ENCODE assay signal across 19 mouse cellular contexts in genomic region chr10:14186352-14186976, GRCm38 (mm10).
DNase-seq lines count a peak whose midpoint lies in the region; ATAC-seq and TF ChIP-seq lines count a peak whose summit lies in the region.
"Had no signal": no experiment of that assay in that cellular context is flagged by ENCODE, and none has a peak within 500 bp of the region (broad histone marks: within the 10 kb centered on the region; RNA-seq: fewer than 3 reads in every experiment).

No protein-coding gene starts in this region.

- no peak for TF ChIP-seq RAD21 in CH12.LX (IDR thresholded peaks at IDR 0.05; ENCODE audit: low read depth, low read length)

- DNase-seq in layer of hippocampus, adult 9-11 months = peak; percentile 18
- DNase-seq in layer of hippocampus, adult 18-20 months (ENCODE audit: low spot score in 2 of 2) = no peak
- DNase-seq in 416B (ENCODE audit: low read depth) (peak; percentile 22), CH12.LX (ENCODE audit: extremely low read depth) (peak; percentile 26)
- peak; percentile 67 to 70 for DNase-seq in monocyte, adult 2 months (ENCODE audit: low read depth in 1 of 2, low spot score in 2 of 2)
- DNase-seq: cerebellum, adult 11 months; cerebellum, postnatal 36 days; gastrocnemius, postnatal 36 days; thymus, adult 18-20 months had no signal

- in situ Hi-C loops in CH12.LX (cut with MboI; ENCODE audit: low pct_ligation_motif_present, low pct_unique_long_range_greater_than_20kb, low sequenced_read_pairs) = loop anchor here (25.0 kb wide), 2 partner anchors 249 to 624 kb away; partner anchors contain the start of genes Adat2 and Pex3

- H3K4me1 ChIP-seq in CH12.LX (ENCODE audit: control insufficient read depth in 1 of 2, insufficient read depth in 2 of 2) = peaks cover 6 to 33% of the 10 kb centered on the region in 2 experiments
- no peaks in the 10 kb centered on the region for H3K4me1 ChIP-seq in midbrain, embryonic 13.5 days (replicated peaks)
- no peaks in the 10 kb centered on the region for H3K4me1 ChIP-seq in intestine, embryonic 16.5 days (ENCODE audit: control insufficient read depth, insufficient read depth, low read length)
- H3K4me1 ChIP-seq: embryonic facial prominence, embryonic 10.5 days; forebrain, embryonic 13.5 days; hindbrain, embryonic 13.5 days; kidney, embryonic 15.5 days; limb, embryonic 10.5 days had no signal

- dilution Hi-C loops in CH12.LX (cut with MboI; ENCODE audit: extremely low pct_ligation_motif_present, extremely low pct_unique_long_range_greater_than_20kb, low sequenced_read_pairs) = no loop called here

- no peak overlapping the region for H3K9ac ChIP-seq in CH12.LX (ENCODE audit: insufficient read depth, low read depth)
- no peak overlapping the region for H3K9ac ChIP-seq in midbrain, embryonic 13.5 days (replicated peaks)
- H3K9ac ChIP-seq in intestine, embryonic 16.5 days (ENCODE audit: low read depth, low read length) = no peak overlapping the region
- H3K9ac ChIP-seq: forebrain, embryonic 13.5 days; hindbrain, embryonic 13.5 days; kidney, embryonic 15.5 days; liver, embryonic 14.5 days had no signal

- WGBS in midbrain, embryonic 13.5 days = 88% methylated on average over 11 of the region's 11 CpGs
- WGBS in intestine, embryonic 16.5 days = 57% methylated on average over 11 of the region's 11 CpGs

- no peak for TF ChIP-seq CTCF in CH12.LX (conservative IDR thresholded peaks at IDR 0.05 in 1 of 2, IDR thresholded peaks at IDR 0.05 in 1 of 2; ENCODE audit: low read depth in 2 of 2, low read length in 2 of 2)

- no peaks in the 10 kb centered on the region for H3K27me3 ChIP-seq in CH12.LX (replicated peaks)
- no peaks in the 10 kb centered on the region for H3K27me3 ChIP-seq in midbrain, embryonic 13.5 days
- no peaks in the 10 kb centered on the region for H3K27me3 ChIP-seq in intestine, embryonic 16.5 days (replicated peaks; ENCODE audit: control insufficient read depth, insufficient read depth, low read length)
- H3K27me3 ChIP-seq: forebrain, embryonic 13.5 days; hindbrain, embryonic 13.5 days; kidney, embryonic 15.5 days had no signal

- ATAC-seq in midbrain, embryonic 13.5 days = no peak
- ATAC-seq in intestine, embryonic 16.5 days = no peak
- ATAC-seq: CD4-positive, CD25-positive, alpha-beta regulatory T cell, adult 4 months; forebrain, embryonic 13.5 days had no signal

- H3K79me2 ChIP-seq in CH12.LX (replicated peaks; ENCODE audit: control insufficient read depth, extremely low read depth, insufficient read depth, poor library complexity, severe bottlenecking) = no peaks in the 10 kb centered on the region

- no peak overlapping the region for H3K4me3 ChIP-seq in CH12.LX (replicated peaks in 1 of 3; ENCODE audit: low read depth in 2 of 3, low read length in 2 of 3, poor library complexity in 1 of 3)
- no peak overlapping the region for H3K4me3 ChIP-seq in midbrain, embryonic 13.5 days (replicated peaks)
- H3K4me3 ChIP-seq in intestine, embryonic 16.5 days (ENCODE audit: low read length) = no peak overlapping the region
- H3K4me3 ChIP-seq: embryonic facial prominence, embryonic 10.5 days; forebrain, embryonic 13.5 days; hindbrain, embryonic 13.5 days; kidney, embryonic 15.5 days; layer of hippocampus, adult 2 months; limb, embryonic 10.5 days had no signal

- TF ChIP-seq EP300 in CH12.LX (IDR thresholded peaks at IDR 0.05; ENCODE audit: low read length) = peak; percentile 50; the same call in 1 of the 2 replicates

- H3K36me3 ChIP-seq in CH12.LX (replicated peaks in 1 of 2; ENCODE audit: control insufficient read depth in 1 of 2, insufficient read depth in 1 of 2, low read length in 1 of 2) = no peaks in the 10 kb centered on the region
- H3K36me3 ChIP-seq in midbrain, embryonic 13.5 days = no peaks in the 10 kb centered on the region
- H3K36me3 ChIP-seq in intestine, embryonic 16.5 days (ENCODE audit: control insufficient read depth, insufficient read depth, low read length) = no peaks in the 10 kb centered on the region
- H3K36me3 ChIP-seq: embryonic facial prominence, embryonic 10.5 days; hindbrain, embryonic 13.5 days; kidney, embryonic 15.5 days; limb, embryonic 10.5 days had no signal

- no peak overlapping the region for H3K27ac ChIP-seq in CH12.LX (ENCODE audit: insufficient read depth, low read depth)
- H3K27ac ChIP-seq in midbrain, embryonic 13.5 days = no peak overlapping the region
- no peak overlapping the region for H3K27ac ChIP-seq in intestine, embryonic 16.5 days (ENCODE audit: low read length)
- H3K27ac ChIP-seq: embryonic facial prominence, embryonic 10.5 days; forebrain, embryonic 13.5 days; hindbrain, embryonic 13.5 days; kidney, embryonic 15.5 days; layer of hippocampus, adult 2 months; limb, embryonic 10.5 days; liver, embryonic 14.5 days had no signal

- no peak for TF ChIP-seq POLR2A in CH12.LX (IDR thresholded peaks at IDR 0.05; ENCODE audit: low read depth, low read length)

- H3K4me2 ChIP-seq in CH12.LX (ENCODE audit: insufficient read depth, low read depth, poor library complexity, severe bottlenecking) = peak overlapping the region; percentile 70
- H3K4me2 ChIP-seq in midbrain, embryonic 13.5 days (replicated peaks) = no peak overlapping the region
- no peak overlapping the region for H3K4me2 ChIP-seq in intestine, embryonic 16.5 days (ENCODE audit: low read depth, low read length)
- H3K4me2 ChIP-seq: forebrain, embryonic 13.5 days; hindbrain, embryonic 13.5 days; kidney, embryonic 15.5 days had no signal

- no peaks in the 10 kb centered on the region for H3K9me3 ChIP-seq in CH12.LX (replicated peaks; ENCODE audit: low read length)
- no peaks in the 10 kb centered on the region for H3K9me3 ChIP-seq in midbrain, embryonic 13.5 days
- no peaks in the 10 kb centered on the region for H3K9me3 ChIP-seq in intestine, embryonic 16.5 days (ENCODE audit: control insufficient read depth, low read length)
- H3K9me3 ChIP-seq: embryonic facial prominence, embryonic 10.5 days; forebrain, embryonic 13.5 days; hindbrain, embryonic 13.5 days; kidney, embryonic 15.5 days; limb, embryonic 10.5 days had no signal

TF ChIP-seq in CH12.LX, 34 proteins besides CTCF, POLR2A, EP300 and RAD21:
- TF ChIP-seq MEF2A (IDR thresholded peaks at IDR 0.05; ENCODE audit: borderline replicate concordance, low read depth, low read length) = peak; percentile 76
- 0 out of 2 replicates have a peak, but pooled peaks have one; percentile 13 for TF ChIP-seq CHD2 (IDR thresholded peaks at IDR 0.05; ENCODE audit: low read length)
- peak; percentile 37; the same call in 1 of the 2 replicates for TF ChIP-seq BHLHE40 (IDR thresholded peaks at IDR 0.05; ENCODE audit: low read depth, low read length)
- TF ChIP-seq SMC3 (IDR thresholded peaks at IDR 0.05; ENCODE audit: low read depth, low read length) = no peak
- TF ChIP-seq KAT2A (IDR thresholded peaks at IDR 0.05; ENCODE audit: insufficient replicate concordance, low read length) = no peak
- no peak for TF ChIP-seq ETS1 (conservative IDR thresholded peaks at IDR 0.05; ENCODE audit: low read depth, low read length)
- no peak for TF ChIP-seq NRF1 (IDR thresholded peaks at IDR 0.05; ENCODE audit: low read depth, low read length)
- no peak for TF ChIP-seq UBTF (IDR thresholded peaks at IDR 0.05; ENCODE audit: low read depth, low read length)
- no peak for TF ChIP-seq USF2 (conservative IDR thresholded peaks at IDR 0.05; ENCODE audit: low read depth, low read length)
- TF ChIP-seq ZNF384 (IDR thresholded peaks at IDR 0.05; ENCODE audit: low read depth, low read length) = no peak
- 0 out of 2 replicates have a peak, but pooled peaks have one; percentile 17 for TF ChIP-seq TCF12 (IDR thresholded peaks at IDR 0.05; ENCODE audit: low read depth, low read length)
- peak; percentile 23; the same call in 1 of the 2 replicates for TF ChIP-seq IRF4 (IDR thresholded peaks at IDR 0.05; ENCODE audit: low read depth, low read length)
TF ChIP-seq in CH12.LX: peak in this region for 5.

Comparison
In these comparisons a context has a peak if more than half of its experiments do, and no peak if none do; other contexts are left out.
1. DNase-seq: peak in layer of hippocampus, adult 9-11 months (single experiment), 416B (single experiment), CH12.LX (single experiment) and monocyte, adult 2 months (2 of 2); none in layer of hippocampus, adult 18-20 months (0 of 2).